Mouse (Mus musculus) bone marrow macrophage, adult 2 months (primary cell): ENCODE measurements around the gene Orm2.

Experiments
- CTCF ChIP-seq: IDR thresholded peaks from 2 replicates; pipeline ENCODE4 v1.5.1; 2012; ENCODE audit warnings: low read depth, mild to moderate bottlenecking, low read length, moderate library complexity
- POLR2A ChIP-seq: IDR thresholded peaks from 2 replicates; pipeline ENCODE4 v1.6.1; 2012; ENCODE audit warnings: mild to moderate bottlenecking, low read depth, low read length, borderline replicate concordance

- no peak for TF ChIP-seq CTCF
- no peak for TF ChIP-seq POLR2A
These were observed 11.2 kb downstream of the Orm2 start for GRCm38 (mm10) chr4:63373404-63373803.
